Mouse (Mus musculus) gonadal fat pad, adult 2 months (tissue): ENCODE measurements around the gene Serpind1. TPM values are rescaled to one million over a fixed set of nuclear protein-coding genes. Genes with fewer than 3 reads are reported as not detected.

Experiments
- DNase-seq: peaks from one replicate; pipeline ENCODE4 v3.0.0-alpha.2; 2012; ENCODE audit warnings: low read depth
- polyA plus RNA-seq: library from polyadenylated mRNA; depleted of rRNA; stranded (reverse); fragments of >200 nt; gene quantifications from 2 replicates; pipeline ENCODE4 v1.2.3, GENCODE M21; 2012; rRNA removed

The Serpind1 gene
- polyA plus RNA-seq, result 0.12 and 0.18 TPM in 2 replicates

- no peak for DNase-seq
These were observed at the start of gene Serpind1 for GRCm38 (mm10) chr16:17331116-17331515. TSS of gene Serpind1 (plus strand) at chr16:17331371.

GRCm38 (mm10) chr16:17283151-17283550 is 48.0 kb upstream of the Serpind1 start:
- no peak for DNase-seq

- DNase-seq, result no peak
These were observed 44.1 kb upstream of the Serpind1 start for GRCm38 (mm10) chr16:17287103-17287502.

- DNase-seq, result no peak
These were observed 40.2 kb upstream of the Serpind1 start for GRCm38 (mm10) chr16:17291016-17291415.

GRCm38 (mm10) chr16:17292751-17293150 is 38.4 kb upstream of the Serpind1 start:
- no peak for DNase-seq

GRCm38 (mm10) chr16:17300818-17301217 is 30.4 kb upstream of the Serpind1 start:
- DNase-seq, result no peak

GRCm38 (mm10) chr16:17303521-17304245 is 27.5 kb upstream of the Serpind1 start:
- DNase-seq, result no peak

- DNase-seq, result peak; percentile 4
These were observed 23.7 kb upstream of the Serpind1 start for GRCm38 (mm10) chr16:17307461-17307860.

GRCm38 (mm10) chr16:17309036-17309435 is 22.1 kb upstream of the Serpind1 start:
- DNase-seq, result no peak

- no peak for DNase-seq
These were observed 18.6 kb upstream of the Serpind1 start for GRCm38 (mm10) chr16:17312531-17312930.

GRCm38 (mm10) chr16:17316554-17316953 is 14.6 kb upstream of the Serpind1 start:
- DNase-seq, result no peak

GRCm38 (mm10) chr16:17321481-17321880 is 9.7 kb upstream of the Serpind1 start:
- DNase-seq, result no peak

- no peak for DNase-seq
These were observed 6.4 kb upstream of the Serpind1 start for GRCm38 (mm10) chr16:17324745-17325144.

GRCm38 (mm10) chr16:17326064-17326463 is 5.1 kb upstream of the Serpind1 start:
- DNase-seq, result no peak

- no peak for DNase-seq
These were observed 1.2 kb upstream of the Serpind1 start for GRCm38 (mm10) chr16:17329848-17330570.

GRCm38 (mm10) chr16:17331855-17332254 is 684 bp downstream of the Serpind1 start:
- no peak for DNase-seq

- no peak for DNase-seq
These were observed 3.4 kb downstream of the Serpind1 start for GRCm38 (mm10) chr16:17334574-17334973.

- DNase-seq, result no peak
These were observed 4.9 kb downstream of the Serpind1 start for GRCm38 (mm10) chr16:17336089-17336488.

- no peak for DNase-seq
These were observed 8.5 kb downstream of the Serpind1 start for GRCm38 (mm10) chr16:17339701-17340100.

GRCm38 (mm10) chr16:17340705-17341104 is 9.5 kb downstream of the Serpind1 start:
- DNase-seq, result no peak

- no peak for DNase-seq
These were observed 10.7 kb downstream of the Serpind1 start for GRCm38 (mm10) chr16:17341847-17342246.

- DNase-seq, result no peak
These were observed 14.1 kb downstream of the Serpind1 start for GRCm38 (mm10) chr16:17345141-17345812.

GRCm38 (mm10) chr16:17345813-17346155 is 14.6 kb downstream of the Serpind1 start:
- no peak for DNase-seq
